Mouse (Mus musculus) G1E (cell line): ENCODE data around the gene Gnao1.

ENCODE experiments used
- CTCF ChIP-seq: IDR thresholded peaks from 2 replicates; pipeline ENCODE4 v1.5.1; 2012; ENCODE audit warnings: low read depth, low read length, inconsistent platforms, mixed read lengths
- GATA1 ChIP-seq: IDR thresholded peaks from 2 replicates; pipeline ENCODE4 v1.6.1; 2012; ENCODE audit warnings: borderline replicate concordance, low read length, inconsistent platforms, mixed read lengths

- TF ChIP-seq CTCF (no peak), GATA1 (no peak)
Measured at GRCm38 (mm10) chr8:93812566-93813404, 3.0 kb downstream of the Gnao1 start.
